Mouse (Mus musculus) small intestine, adult 2 months (tissue): ENCODE data around the gene Tcte1. TPM values are rescaled to one million over a fixed set of nuclear protein-coding genes. Genes with fewer than 3 reads are reported as not detected.

Experiments used
- H3K27ac ChIP-seq: fragments of 200-500 bp; 2 replicates; pipeline ENCODE4 v1.5.1; 2012; ENCODE audit warnings: low read depth, low read length, control low read depth, inconsistent platforms; ENCODE audit not compliant: insufficient read depth
- H3K27me3 ChIP-seq: fragments of 200-500 bp; 2 replicates; pipeline ENCODE4 v1.6.1; 2012; ENCODE audit warnings: mild to moderate bottlenecking, moderate library complexity, low read length, inconsistent platforms; ENCODE audit not compliant: control insufficient read depth, insufficient read depth
- H3K36me3 ChIP-seq: fragments of 200-500 bp; 2 replicates; pipeline ENCODE4 v1.6.1; 2012; ENCODE audit warnings: mild to moderate bottlenecking, low read length, control low read depth, inconsistent platforms; ENCODE audit not compliant: control insufficient read depth, insufficient read depth
- H3K4me1 ChIP-seq: fragments of 200-500 bp; 2 replicates; pipeline ENCODE4 v1.6.1; 2012; ENCODE audit warnings: low read length, inconsistent platforms, mixed read lengths; ENCODE audit not compliant: control insufficient read depth, insufficient read depth, insufficient read length
- H3K4me3 ChIP-seq: fragments of 200-500 bp; 2 replicates; pipeline ENCODE4 v1.5.1; 2012; ENCODE audit warnings: low read depth, mild to moderate bottlenecking, control low read depth, inconsistent platforms, low read length, moderate library complexity
- CTCF ChIP-seq: fragments of 200-500 bp; IDR thresholded peaks from 2 replicates; pipeline ENCODE4 v1.5.1; 2012; ENCODE audit warnings: low read depth, mild to moderate bottlenecking, control low read depth, inconsistent platforms, low read length, moderate library complexity, mixed read lengths; ENCODE audit not compliant: insufficient replicate concordance, insufficient read length; ENCODE audit errors: extremely low read depth
- POLR2A ChIP-seq: fragments of 200-500 bp; IDR thresholded peaks from 2 replicates; pipeline ENCODE4 v1.6.1; 2012; ENCODE audit warnings: low read depth, mild to moderate bottlenecking, control low read depth, inconsistent platforms, low read length, moderate library complexity
- WGBS: fragments of 180-500 bp; shearing (Covaris S2); methylation state at CpG from one replicate; pipeline ENCODE4 v1.1.7; 2018; 5-methylcytosine and 5-hydroxymethylcytosine counted together
- polyA plus RNA-seq: library from polyadenylated mRNA; depleted of rRNA; stranded (reverse); fragments of >200 nt; gene quantifications from 2 replicates; pipeline ENCODE4 v1.2.3, GENCODE M21; 2012; rRNA removed

The Tcte1 gene
- 0.04 TPM in 2 replicates for polyA plus RNA-seq

DNA sequence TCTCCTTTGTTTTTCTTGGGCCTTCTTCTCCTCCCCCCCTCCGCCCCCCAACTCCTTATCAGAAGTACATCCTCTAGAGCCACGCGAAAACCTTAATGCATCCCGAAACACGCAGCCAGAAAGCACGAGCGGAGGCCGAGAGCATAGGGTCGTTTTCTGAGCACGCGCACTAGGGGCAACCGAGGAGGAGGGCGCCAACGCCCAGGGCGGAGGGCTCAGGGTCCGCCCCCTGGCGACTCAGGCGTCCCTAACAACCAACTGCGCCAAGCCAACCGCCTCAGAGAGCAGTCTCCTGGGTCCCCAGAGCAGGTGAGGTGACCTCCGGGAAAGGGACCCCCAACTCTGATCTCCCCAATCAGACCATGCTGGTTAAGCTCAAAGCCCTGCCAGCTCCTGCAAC, at the start of gene Tcte1:
Tcte1 (plus strand) TSS at position 172 of the 400 bp plus-strand sequence.
- 4% methylated on average over 21 of the region's 21 CpGs for WGBS
- no peak within 1 kb of the TSS for H3K4me3 ChIP-seq
- H3K4me1 ChIP-seq = no peaks in the 10 kb centered on the region
- no peaks in the 10 kb centered on the region; the same call in 1 of the 2 replicates for H3K36me3 ChIP-seq
- TF ChIP-seq CTCF (no peak), POLR2A (no peak)
- no peak within 1 kb of the TSS for H3K27ac ChIP-seq
- peaks cover 6% of the 10 kb centered on the region for H3K27me3 ChIP-seq

DNA sequence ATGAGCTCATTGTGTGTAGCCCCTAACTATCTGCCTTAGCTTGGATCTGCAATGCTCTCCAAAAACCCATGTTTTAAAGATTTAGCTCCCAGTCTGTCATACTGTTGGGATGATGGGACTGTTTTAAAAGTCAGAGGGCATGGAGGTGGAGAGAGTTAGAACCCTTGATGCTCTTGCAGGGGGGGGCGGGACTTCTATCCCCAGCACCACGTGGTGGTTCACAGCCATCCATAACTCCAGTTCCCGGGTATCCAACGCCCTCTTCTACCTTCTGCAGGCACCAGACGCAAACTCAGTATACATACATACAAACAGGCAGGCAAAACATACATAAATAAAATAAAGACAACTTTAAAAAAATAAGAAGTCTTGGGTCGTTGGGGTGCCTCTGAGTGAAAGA, 49.6 kb upstream of the Tcte1 start:
- 63% methylated on average over 6 of the region's 6 CpGs for WGBS

DNA sequence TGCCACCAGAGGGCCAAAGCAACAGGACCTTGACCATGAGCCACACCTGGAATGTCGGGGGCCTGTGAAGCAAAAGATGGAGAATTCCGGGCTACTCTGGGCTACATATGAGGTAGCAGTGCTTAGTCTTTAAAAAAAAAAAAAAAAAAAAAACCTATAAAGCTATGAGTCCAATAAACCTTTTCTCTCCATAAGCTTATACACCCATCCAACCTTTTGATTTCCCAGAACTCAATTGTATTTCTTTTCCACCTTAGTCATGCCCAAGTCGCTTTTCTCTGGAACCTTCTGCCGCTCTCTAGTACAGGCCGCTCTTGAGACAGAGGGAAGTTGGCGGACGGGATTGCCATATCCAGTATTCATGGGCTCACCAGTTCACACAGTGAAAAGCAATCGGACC, 49.1 kb upstream of the Tcte1 start:
- TF ChIP-seq CTCF = no peak
- no peak for TF ChIP-seq POLR2A
- Histone ChIP-seq H3K27me3 (peaks cover 3% of the 10 kb centered on the region; the same call in 1 of the 2 replicates), H3K27ac (no peak overlapping the region)

More for the DNA sequence above, 49.6 kb upstream of the Tcte1 start:
- Histone ChIP-seq H3K4me3 (no peak overlapping the region), H3K4me1 (no peaks in the 10 kb centered on the region), H3K27ac (no peak overlapping the region), H3K27me3 (peaks cover 3% of the 10 kb centered on the region; the same call in 1 of the 2 replicates), H3K36me3 (no peaks in the 10 kb centered on the region)
- TF ChIP-seq CTCF = no peak
- TF ChIP-seq POLR2A = no peak

GRCm38 (mm10) chr17:45474669-45475465, 48.4 kb upstream of the Tcte1 start, which contains the start of gene Spats1:
Spats1 (minus strand) TSS chr17:45475415.
- H3K27me3 ChIP-seq = peaks cover 3% of the 10 kb centered on the region; the same call in 1 of the 2 replicates
- H3K4me1 ChIP-seq = no peaks in the 10 kb centered on the region
- H3K27ac ChIP-seq = no peak within 1 kb of the TSS
- H3K36me3 ChIP-seq = no peaks in the 10 kb centered on the region
- TF ChIP-seq CTCF (no peak), POLR2A (no peak)
- 5% methylated on average over 30 of the region's 30 CpGs for WGBS
- peak within 1 kb of the TSS; percentile 55 for H3K4me3 ChIP-seq

More for the DNA sequence above, 49.1 kb upstream of the Tcte1 start:
- 69% methylated on average over 8 of the region's 8 CpGs for WGBS
- no peak overlapping the region for H3K4me3 ChIP-seq
- no peaks in the 10 kb centered on the region for H3K36me3 ChIP-seq
- no peaks in the 10 kb centered on the region for H3K4me1 ChIP-seq

- WGBS = 6% methylated on average over 12 of the region's 12 CpGs
- Histone ChIP-seq H3K27me3 (peaks cover 3% of the 10 kb centered on the region; the same call in 1 of the 2 replicates), H3K4me1 (no peaks in the 10 kb centered on the region), H3K36me3 (no peaks in the 10 kb centered on the region), H3K4me3 (no peak overlapping the region), H3K27ac (no peak overlapping the region)
- TF ChIP-seq CTCF = peak; percentile 99; the same call in 1 of the 2 replicates
- no peak for TF ChIP-seq POLR2A
Observed at GRCm38 (mm10) chr17:45478234-45478825, 44.9 kb upstream of the Tcte1 start.

- no peak overlapping the region for H3K27ac ChIP-seq
- H3K4me1 ChIP-seq = no peaks in the 10 kb centered on the region
- no peaks in the 10 kb centered on the region; the same call in 1 of the 2 replicates for H3K27me3 ChIP-seq
- 12% methylated on average over 2 of the region's 2 CpGs for WGBS
- H3K4me3 ChIP-seq = no peak overlapping the region
- no peaks in the 10 kb centered on the region for H3K36me3 ChIP-seq
- TF ChIP-seq CTCF (no peak), POLR2A (no peak)
Observed at GRCm38 (mm10) chr17:45480429-45480828, 42.8 kb upstream of the Tcte1 start.

DNA sequence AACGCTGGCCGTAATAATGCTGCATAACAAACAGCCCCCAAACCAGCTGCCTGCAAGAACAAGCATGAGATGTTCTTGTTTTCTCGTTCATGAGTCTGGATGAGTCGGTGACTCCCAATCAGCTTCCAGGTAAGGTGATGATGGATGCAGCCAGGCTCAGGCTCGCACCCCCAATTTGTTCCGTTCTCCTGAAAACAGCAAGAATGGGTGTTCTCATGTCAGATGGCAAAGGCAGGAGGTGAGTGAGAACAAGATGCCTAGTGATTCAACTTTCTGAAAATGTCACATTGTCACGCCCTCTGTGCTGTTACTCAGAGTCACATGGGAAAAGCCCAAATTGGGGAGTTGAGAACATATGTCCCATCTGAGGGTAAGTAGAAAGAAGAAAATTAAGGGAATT, 37.7 kb upstream of the Tcte1 start:
- Histone ChIP-seq H3K4me1 (no peaks in the 10 kb centered on the region), H3K36me3 (no peaks in the 10 kb centered on the region), H3K4me3 (no peak overlapping the region), H3K27me3 (no peaks in the 10 kb centered on the region), H3K27ac (no peak overlapping the region)
- no peak for TF ChIP-seq CTCF
- no peak for TF ChIP-seq POLR2A
- WGBS = 84% methylated on average over 7 of the region's 7 CpGs
